Mouse (Mus musculus) adrenal gland, adult 8-10 months (tissue): ENCODE data around the gene Fam78a. TPM values are rescaled to one million over a fixed set of nuclear protein-coding genes. Genes with fewer than 3 reads are reported as not detected.

Experiments used
- DNase-seq: peaks from one replicate; pipeline ENCODE4 v3.0.0; 2022
- total RNA-seq, 4 experiments: library from RNA; stranded (reverse); gene quantifications; 2 replicates each; pipeline ENCODE4 v1.2.4; 2022

Fam78a gene
- 1 to 10 TPM in 3 of 4 experiments, under 1 TPM in 1; 0.59 to 3.9 (median 2.6) TPM for total RNA-seq

- DNase-seq = no peak
Observed at GRCm38 (mm10) chr2:32084111-32084871, at the start of gene Fam78a. Fam78a (minus strand) TSS chr2:32084857.

DNA sequence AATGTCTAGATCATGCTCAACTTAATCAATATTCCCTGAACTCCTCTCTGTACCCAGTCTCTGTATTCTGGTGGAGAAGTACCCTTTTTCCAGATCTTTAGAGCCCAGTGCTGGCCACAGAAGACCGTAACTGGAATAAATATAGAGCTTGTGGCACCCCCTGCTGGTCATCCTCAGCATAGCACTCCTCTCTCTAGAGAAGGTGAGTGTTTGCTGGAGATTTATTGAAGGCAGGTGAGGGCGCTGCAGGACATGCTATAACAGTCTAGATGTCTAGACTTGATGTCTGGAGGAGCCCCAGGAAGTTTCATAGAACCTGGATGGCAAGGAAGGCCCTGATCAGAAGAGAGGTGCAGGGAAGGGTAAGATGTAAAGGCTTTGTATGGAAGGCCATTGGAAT lies 49.4 kb upstream of the Fam78a start:
- DNase-seq = peak; percentile 77

DNA sequence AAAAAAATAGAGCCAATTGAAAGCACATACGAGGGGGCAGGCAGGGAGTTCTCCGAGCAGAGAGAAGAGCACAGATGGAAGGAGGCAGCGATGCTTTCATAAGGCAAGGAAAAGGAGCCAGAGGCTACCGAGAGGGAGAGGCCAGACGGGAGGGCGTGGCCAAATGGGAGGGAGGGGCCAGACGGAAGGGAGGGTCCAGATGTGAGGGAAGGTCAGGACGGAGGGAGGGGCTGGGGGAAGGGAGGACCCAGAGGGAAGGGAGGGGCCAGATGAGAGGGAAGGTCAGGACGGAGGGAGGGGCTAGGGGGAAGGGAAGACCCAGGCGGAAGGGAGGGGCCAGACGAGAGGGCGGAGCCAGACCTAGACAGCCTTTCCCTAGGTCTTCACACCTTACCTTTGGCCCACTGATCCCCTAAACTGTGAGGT lies 47.9 kb upstream of the Fam78a start:
- DNase-seq = no peak

DNA sequence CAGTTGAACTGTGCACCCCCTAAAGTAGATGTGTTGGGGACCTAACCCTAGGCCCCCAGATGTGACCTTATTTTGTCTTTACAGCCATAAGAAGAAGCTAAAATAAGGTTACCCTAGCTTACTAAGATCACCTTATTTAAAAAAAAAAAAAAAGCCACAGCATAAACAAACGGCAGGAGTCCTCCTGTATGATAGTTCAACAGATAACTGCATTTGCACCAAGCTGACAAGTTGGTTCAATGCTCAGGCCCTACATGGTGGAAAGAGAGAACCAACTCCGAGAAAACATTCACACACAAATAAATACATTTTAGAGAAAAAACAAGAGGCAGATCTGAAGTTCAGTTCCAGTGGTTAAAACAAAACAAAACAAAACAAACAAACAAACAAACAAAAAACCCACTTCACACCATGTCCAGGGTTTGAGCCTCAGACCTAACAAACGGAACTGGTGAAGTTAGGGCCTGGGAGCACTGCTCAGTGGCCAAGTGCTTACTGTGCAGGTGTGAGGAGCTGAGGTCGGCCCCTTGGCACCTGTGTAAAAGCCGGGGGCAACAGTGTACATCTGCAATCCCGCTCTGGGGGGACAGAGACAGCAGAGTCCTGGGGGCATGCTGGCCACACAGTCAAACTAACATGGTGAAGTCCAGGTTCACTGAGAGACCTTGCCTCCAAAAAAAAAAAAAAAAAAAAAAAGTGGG lies 47.4 kb upstream of the Fam78a start:
- no peak for DNase-seq

- no peak for DNase-seq
Observed at GRCm38 (mm10) chr2:32131205-32131834, 46.7 kb upstream of the Fam78a start.

DNA sequence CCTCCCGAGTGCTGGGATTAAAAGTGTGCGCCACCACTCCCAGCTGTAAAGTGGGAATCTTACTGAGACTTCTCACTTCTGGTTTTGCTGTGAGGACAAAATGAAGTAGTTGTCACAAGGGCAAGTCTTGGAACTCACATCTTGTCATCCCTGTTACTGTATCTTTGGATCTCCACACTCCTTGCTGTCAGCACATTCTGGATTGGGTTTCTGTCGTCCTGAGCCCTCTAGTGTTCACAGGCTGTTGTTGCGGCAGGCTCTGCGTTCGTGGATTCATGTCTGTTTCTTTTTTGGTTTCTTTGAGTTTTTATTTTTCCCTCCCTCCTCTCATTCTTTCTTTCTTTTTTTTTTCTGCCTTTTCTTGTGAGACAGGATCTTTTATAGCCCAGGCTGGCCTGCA lies 45.8 kb upstream of the Fam78a start:
- DNase-seq = no peak

DNA sequence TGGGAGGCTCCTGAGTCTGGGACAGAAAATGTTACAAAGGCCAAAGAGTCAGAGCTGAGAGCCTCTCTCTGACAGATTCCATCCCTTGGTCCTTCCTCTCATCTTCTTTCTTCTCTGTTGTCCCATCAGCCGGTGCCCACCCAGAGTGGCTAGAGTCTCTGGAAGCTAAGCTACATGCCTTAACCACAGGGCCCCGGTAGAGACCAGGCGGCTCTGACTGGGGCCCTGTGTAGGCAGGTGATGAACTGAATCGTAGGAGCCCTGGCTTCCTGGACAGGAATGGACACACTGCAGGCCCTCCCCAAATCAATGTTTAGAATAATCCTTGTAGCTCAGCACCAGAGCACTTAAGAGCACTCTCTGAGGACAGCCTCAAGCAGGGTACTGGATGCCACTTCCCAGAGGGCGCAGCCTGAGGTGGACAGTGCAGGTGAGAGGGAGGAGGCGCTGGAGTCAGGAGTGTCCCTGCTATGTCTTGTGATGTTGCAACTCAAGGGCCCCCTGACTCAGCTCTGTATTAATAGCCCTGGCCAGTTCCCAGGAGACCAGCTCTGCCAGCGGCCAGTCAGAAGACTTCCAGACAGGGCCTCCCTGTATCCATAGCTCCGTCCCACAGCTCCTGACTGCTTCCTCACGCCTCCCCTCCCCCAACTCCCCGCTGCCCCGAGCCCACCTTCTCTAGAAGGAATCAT lies 44.9 kb upstream of the Fam78a start:
- DNase-seq = no peak

DNA sequence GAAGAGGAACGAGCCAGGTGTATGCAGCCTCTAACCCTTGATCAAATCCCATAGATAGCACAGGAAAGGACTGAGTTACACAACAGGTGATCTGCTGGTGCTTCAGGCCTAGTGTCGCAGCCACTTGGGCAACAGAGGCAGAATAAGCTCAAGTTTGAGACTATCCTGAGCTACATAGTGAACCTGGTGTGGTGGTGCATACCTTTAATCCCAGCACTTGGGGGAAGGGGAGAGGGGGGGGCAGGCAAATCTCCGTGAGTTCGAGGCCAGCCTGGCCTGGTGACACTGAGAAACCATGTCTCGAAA lies 43.8 kb upstream of the Fam78a start:
- DNase-seq = no peak

DNA sequence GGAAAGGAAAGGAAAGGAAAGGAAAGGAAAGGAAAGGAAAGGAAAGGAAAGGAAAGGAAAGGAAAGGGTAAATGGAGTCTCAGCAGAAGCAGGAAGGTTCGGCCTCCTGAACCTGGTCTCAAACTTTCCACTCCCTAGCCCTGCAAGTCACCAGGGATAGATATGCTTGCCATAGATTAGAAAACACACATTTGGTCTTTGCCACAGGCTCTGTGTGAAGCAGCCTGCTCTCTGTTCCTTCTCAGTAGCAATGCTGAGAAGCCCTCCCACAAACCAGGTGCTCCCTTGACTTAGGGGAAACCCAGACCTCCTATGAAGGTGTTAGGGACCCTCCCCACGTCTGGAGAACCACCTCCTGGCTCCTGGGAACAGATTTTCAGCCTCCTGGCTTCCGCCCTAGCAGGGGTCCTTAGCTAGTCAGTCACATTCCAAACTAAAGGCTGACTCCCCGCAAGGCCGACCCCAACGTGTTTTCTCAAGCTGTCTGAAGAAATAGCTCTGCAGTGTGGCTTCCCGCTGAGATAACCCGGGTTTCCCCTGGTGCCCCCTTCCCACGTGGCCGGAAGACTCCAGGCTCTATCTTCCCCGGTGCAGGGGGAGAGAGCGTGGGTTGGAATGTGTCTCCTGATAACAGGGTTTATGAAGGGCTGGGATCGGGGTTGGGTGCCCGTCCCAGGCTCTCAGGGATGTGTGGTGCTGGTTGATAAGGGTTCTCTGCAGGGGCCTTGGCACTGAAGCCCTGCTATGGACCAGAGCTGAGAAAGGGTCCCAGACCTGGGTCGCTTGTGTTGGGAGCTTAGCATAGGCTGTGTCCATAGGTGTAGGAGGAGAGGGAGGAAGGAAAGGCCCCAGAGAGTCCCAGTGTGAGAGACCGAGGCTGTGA lies 43.2 kb upstream of the Fam78a start:
- DNase-seq = no peak

DNA sequence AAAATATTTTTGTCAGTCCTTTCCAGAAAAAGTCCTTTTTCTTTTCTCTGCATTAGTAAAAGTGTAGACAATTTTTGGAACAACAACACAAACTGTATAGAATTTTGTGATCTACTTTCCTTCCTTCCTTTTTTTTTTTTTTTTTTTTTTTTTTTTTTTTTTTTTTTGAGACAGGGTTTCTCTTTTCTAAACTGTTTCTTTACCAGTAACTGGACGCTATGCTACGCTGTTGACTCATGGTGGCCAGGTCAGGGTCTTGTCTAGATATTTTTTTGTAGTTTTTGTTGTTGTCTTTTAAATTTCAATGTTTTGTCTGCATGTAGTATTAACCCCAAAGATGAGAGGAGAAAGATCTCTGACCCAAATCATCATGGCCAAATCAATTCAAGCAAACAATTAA lies 37.1 kb upstream of the Fam78a start:
- no peak for DNase-seq

DNA sequence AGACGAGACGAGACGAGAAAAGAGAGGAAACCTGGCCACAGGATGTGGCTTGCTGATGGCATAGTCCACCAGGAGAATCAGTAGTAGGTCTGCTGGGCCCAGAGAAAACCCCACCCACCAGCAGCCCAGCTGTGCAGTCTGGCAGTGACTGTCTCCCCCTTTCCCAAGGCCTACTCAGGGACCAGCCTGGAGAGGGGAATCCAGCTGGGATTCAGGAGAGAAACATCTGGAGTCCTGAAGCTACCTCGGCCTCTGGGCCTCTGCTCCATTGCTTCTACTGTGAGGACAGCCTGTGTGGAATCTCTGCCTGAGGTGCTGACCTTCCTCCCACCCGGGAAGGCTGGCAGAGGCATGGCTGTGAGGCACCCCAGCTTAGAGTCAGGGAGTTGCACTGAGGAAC lies 36.5 kb upstream of the Fam78a start:
- DNase-seq = no peak

- no peak for DNase-seq
Observed at GRCm38 (mm10) chr2:32119802-32120750, 35.4 kb upstream of the Fam78a start.

- DNase-seq = no peak
Observed at GRCm38 (mm10) chr2:32115851-32116268, 31.2 kb upstream of the Fam78a start.

GRCm38 (mm10) chr2:32112548-32112947 lies 27.9 kb upstream of the Fam78a start:
- no peak for DNase-seq

GRCm38 (mm10) chr2:32111268-32111667 lies 26.6 kb upstream of the Fam78a start:
- no peak for DNase-seq

DNA sequence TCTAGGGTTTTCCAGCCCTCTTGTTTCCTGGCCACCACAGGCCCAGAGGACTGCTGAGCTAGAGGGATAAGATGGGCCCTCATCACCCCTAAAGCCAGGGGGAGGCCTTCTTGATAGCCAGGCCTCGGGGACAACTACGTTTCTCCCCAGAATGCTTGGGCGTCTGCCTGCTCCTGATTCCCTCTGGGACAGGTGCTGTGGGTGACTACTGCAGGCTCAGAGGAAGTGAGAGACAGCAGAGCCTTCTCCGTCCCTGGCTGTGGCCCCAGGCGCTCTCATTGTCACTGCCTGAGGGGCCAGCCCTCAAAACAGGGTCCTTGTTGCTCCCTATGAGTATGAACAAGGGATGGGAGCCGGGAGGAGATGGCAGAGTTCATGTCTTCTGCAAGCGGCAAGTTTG lies 21.3 kb upstream of the Fam78a start:
- DNase-seq = no peak

DNA sequence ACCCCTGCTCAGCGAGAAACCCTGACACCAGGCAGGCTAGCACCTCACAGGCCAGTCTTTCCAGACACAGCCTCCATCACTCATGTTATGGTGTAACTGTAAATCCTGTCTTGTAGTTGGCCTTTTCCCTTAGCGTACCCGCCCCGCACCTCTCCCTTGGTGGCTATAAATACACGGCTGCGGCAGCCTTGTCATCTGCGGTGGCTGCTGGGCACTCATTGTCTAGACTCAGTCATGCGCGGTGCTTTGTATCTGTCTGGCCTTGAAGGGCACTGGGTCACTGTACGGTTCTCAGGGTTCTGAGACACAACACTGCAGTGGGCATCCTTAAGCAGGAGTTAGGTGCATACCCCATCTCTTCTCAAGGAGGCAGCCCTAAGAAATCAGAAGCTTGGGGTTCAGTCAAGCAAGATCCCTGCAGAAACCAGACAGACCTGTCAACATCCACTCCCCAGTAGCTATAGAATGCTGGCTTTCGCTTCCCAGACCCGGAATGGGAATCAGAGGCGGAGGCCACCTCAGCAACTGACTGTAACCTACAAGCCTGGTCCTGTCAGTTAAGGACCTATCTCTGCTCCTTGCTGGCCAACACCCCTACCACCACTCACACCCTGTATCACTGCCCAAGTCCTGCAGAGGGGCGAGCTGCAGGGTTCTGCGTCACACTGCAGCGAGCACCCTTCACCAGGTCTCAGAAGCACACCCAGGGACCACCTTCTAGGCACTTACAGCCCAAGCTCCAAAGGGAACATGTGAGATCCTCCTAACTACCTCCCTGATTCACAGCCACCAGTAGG lies 20.7 kb upstream of the Fam78a start:
- no peak for DNase-seq

DNA sequence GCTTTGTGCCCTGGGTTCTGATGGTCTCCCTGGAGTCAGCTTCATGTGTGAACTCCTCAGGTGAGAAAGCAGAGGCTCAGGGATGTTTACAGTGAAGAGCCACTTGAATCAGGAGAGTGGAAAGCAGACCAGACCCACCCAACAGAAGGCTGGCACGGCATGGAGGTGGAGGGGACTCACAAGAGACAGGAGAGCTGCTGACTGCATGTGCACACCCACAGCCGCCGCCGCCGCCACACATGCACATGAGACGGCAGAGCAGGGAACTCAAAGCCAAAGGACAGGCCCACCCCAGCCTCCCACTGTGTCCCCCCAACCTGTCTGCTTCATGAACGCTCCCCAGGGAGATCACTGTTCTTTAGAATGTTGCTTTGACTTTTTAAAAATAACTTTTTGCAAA lies 19.5 kb upstream of the Fam78a start:
- DNase-seq = no peak

DNA sequence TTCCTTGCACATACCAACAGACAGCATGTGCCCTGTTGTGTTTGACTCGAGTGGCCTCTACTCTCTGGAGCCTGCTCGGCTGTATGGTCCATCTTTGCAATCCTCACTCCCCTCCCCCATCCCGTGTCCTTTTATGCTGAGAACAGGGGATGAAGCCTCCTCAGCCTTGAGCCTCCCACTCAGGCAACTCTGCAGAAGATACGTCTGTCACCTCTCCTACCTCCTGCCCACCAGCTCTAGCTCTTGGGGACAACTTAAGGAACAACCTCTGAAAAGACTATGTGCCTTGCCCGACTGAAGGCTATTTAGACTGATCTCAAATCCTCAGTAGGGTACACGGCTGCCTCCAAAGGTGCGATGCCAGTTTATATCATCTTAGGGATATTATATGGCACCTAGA lies 18.9 kb upstream of the Fam78a start:
- no peak for DNase-seq

GRCm38 (mm10) chr2:32102944-32103343 lies 18.3 kb upstream of the Fam78a start:
- no peak for DNase-seq
